Mouse (Mus musculus): Measurements from ENCODE around the gene BC049352.

GRCm38 (mm10) chr9:45139082-45139481, 42.7 kb upstream of the BC049352 start:
- TF ChIP-seq MAFK (IDR thresholded peaks at IDR 0.05; ENCODE audit: insufficient replicate concordance, low read length) (no peak), NELFE (IDR thresholded peaks at IDR 0.05; ENCODE audit: low read depth, low read length) (no peak), EP300 (IDR thresholded peaks at IDR 0.05; ENCODE audit: low read length) (no peak), CTCF (conservative IDR thresholded peaks at IDR 0.05 in 1 of 2, IDR thresholded peaks at IDR 0.05 in 1 of 2; ENCODE audit: low read depth in 2 of 2, low read length in 2 of 2) (no peak), TBP (conservative IDR thresholded peaks at IDR 0.05; ENCODE audit: low read depth, low read length) (no peak)

Data from CH12.LX (cell line).